15 mouse cellular contexts compared by ENCODE assay signal in the genomic region with DNA sequence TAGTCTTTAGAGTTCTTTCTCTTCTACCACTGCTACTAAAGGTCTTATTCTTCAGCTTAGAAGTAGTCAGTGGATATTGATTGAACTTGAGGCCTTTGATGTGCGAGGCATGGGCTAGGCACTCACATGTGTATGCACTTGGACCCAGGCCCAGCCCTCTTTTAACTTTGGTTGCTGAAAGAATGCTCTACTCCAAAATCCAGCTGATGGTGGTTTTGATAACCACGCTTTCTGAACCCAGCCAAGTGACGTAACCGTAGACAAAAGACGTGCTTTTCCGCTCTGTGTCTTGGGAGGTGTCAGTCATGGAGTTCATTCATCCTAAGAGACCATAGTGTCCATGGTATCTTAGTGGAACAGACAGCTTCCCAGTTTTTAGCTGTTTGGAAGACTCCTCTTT. TPM values are rescaled to one million over a fixed set of nuclear protein-coding genes. Genes with fewer than 3 reads are reported as not detected.
DNase-seq lines count a peak whose midpoint lies in the region; ATAC-seq and TF ChIP-seq lines count a peak whose summit lies in the region.
"Had no signal": no experiment of that assay in that cellular context is flagged by ENCODE, and none has a peak within 500 bp of the region (broad histone marks: within the 10 kb centered on the region; RNA-seq: fewer than 3 reads in every experiment).

No protein-coding gene starts in this region.

- no peak overlapping the region for H3K4me2 ChIP-seq in limb, embryonic 15.5 days
- no peak overlapping the region for H3K4me2 ChIP-seq in liver, embryonic 11.5 days
- H3K4me2 ChIP-seq: liver, embryonic 12.5 days had no signal

- H3K27ac ChIP-seq in cerebellum, adult 2 months (ENCODE audit: insufficient read depth, low read length) = peak overlapping the region; percentile 4; the same call in 1 of the 2 replicates
- peak overlapping the region; percentile 80 for H3K27ac ChIP-seq in layer of hippocampus, adult 2 months
- H3K27ac ChIP-seq in limb, embryonic 15.5 days = 0 out of 2 replicates have a peak overlapping the region, but pooled peaks have one; percentile 33
- no peak overlapping the region for H3K27ac ChIP-seq in liver, embryonic 11.5 days (ENCODE audit: low read depth, low read length)

- H3K27me3 ChIP-seq in cerebellum, adult 2 months (ENCODE audit: control insufficient read depth, insufficient read depth, low read length) = no peaks in the 10 kb centered on the region
- H3K27me3 ChIP-seq in E14TG2a.4 (ENCODE audit: insufficient read depth, low read length) = no peaks in the 10 kb centered on the region
- no peaks in the 10 kb centered on the region for H3K27me3 ChIP-seq in limb, embryonic 15.5 days
- no peaks in the 10 kb centered on the region for H3K27me3 ChIP-seq in liver, embryonic 11.5 days (replicated peaks; ENCODE audit: control insufficient read depth, insufficient read depth, low read length)
- H3K27me3 ChIP-seq: liver, embryonic 12.5 days had no signal

- H3K4me3 ChIP-seq in cerebellum, adult 2 months (replicated peaks; ENCODE audit: insufficient read depth, low read depth, low read length) = no peak overlapping the region
- H3K4me3 ChIP-seq in layer of hippocampus, adult 2 months = no peak overlapping the region
- H3K4me3 ChIP-seq in E14TG2a.4 (replicated peaks; ENCODE audit: low read length) = 0 out of 2 replicates have a peak overlapping the region, but pooled peaks have one; percentile 80
- H3K4me3 ChIP-seq in limb, embryonic 15.5 days = no peak overlapping the region
- H3K4me3 ChIP-seq in liver, embryonic 11.5 days (ENCODE audit: low read depth, low read length) = no peak overlapping the region
- H3K4me3 ChIP-seq: liver, embryonic 12.5 days had no signal

- no peak for TF ChIP-seq POLR2A in cerebellum, adult 2 months (IDR thresholded peaks at IDR 0.05; ENCODE audit: borderline replicate concordance, insufficient read depth, low read length)

- no peak for DNase-seq in cerebellum, adult 2 months
- DNase-seq in cerebellum, adult 8-10 months = no peak
- DNase-seq in layer of hippocampus, adult 2 months (ENCODE audit: low spot score in 2 of 2) = no peak
- DNase-seq in layer of hippocampus, postnatal 25 days (ENCODE audit: extremely low spot score in 1 of 2, low spot score in 1 of 2) = no peak
- no peak for DNase-seq in liver, embryonic 11.5 days (ENCODE audit: low spot score)
- DNase-seq in layer of hippocampus, adult 8-10 months (ENCODE audit: low spot score in 2 of 2) = no peak
- DNase-seq: adrenal gland, postnatal 25 days; gastrocnemius, postnatal 10 days; kidney, adult 8-10 months; right cerebral cortex, postnatal 14 days had no signal

- H3K36me3 ChIP-seq in E14TG2a.4 (ENCODE audit: insufficient read depth, low read length) = peaks cover 45% of the 10 kb centered on the region
- H3K36me3 ChIP-seq in limb, embryonic 15.5 days = no peaks in the 10 kb centered on the region
- H3K36me3 ChIP-seq in liver, embryonic 11.5 days (ENCODE audit: control insufficient read depth, insufficient read depth, low read length) = no peaks in the 10 kb centered on the region
- H3K36me3 ChIP-seq: liver, embryonic 12.5 days had no signal

- no peak for TF ChIP-seq CTCF in cerebellum, adult 2 months (IDR thresholded peaks at IDR 0.05; ENCODE audit: borderline replicate concordance, insufficient read depth, low read depth, low read length)
- no peak for TF ChIP-seq CTCF in layer of hippocampus, adult 2 months (conservative IDR thresholded peaks at IDR 0.05)
- TF ChIP-seq CTCF in E14TG2a.4 (conservative IDR thresholded peaks at IDR 0.05; ENCODE audit: low read length) = no peak

- no peaks in the 10 kb centered on the region for H3K9me3 ChIP-seq in E14TG2a.4 (ENCODE audit: low read length)
- H3K9me3 ChIP-seq in limb, embryonic 15.5 days = no peaks in the 10 kb centered on the region
- no peaks in the 10 kb centered on the region for H3K9me3 ChIP-seq in liver, embryonic 11.5 days (ENCODE audit: control insufficient read depth, low read length)
- H3K9me3 ChIP-seq: liver, embryonic 12.5 days had no signal

- WGBS in cerebellum, adult 2 months = 70% methylated on average over 6 of the region's 6 CpGs
- 43% methylated on average over 6 of the region's 6 CpGs for WGBS in limb, embryonic 15.5 days
- 72% methylated on average over 6 of the region's 6 CpGs for WGBS in liver, embryonic 11.5 days

- peaks cover 23% of the 10 kb centered on the region for H3K4me1 ChIP-seq in cerebellum, adult 2 months (ENCODE audit: control insufficient read depth, insufficient read depth, low read length)
- H3K4me1 ChIP-seq in E14TG2a.4 (replicated peaks; ENCODE audit: low read depth, low read length) = peaks cover 95% of the 10 kb centered on the region
- peaks cover 57% of the 10 kb centered on the region for H3K4me1 ChIP-seq in limb, embryonic 15.5 days
- peaks cover 51% of the 10 kb centered on the region for H3K4me1 ChIP-seq in liver, embryonic 11.5 days (replicated peaks; ENCODE audit: control insufficient read depth, insufficient read depth, low read length)

- ATAC-seq in limb, embryonic 15.5 days (ENCODE audit: insufficient number of reproducible peaks, low FRiP score, low TSS enrichment, low read depth) = no peak
- no peak for ATAC-seq in liver, embryonic 11.5 days (replicated peaks; ENCODE audit: low FRiP score)
- ATAC-seq: forebrain, embryonic 16.5 days; hindbrain, postnatal 0 days; liver, embryonic 12.5 days had no signal

- H3K9ac ChIP-seq in limb, embryonic 15.5 days = no peak overlapping the region
- H3K9ac ChIP-seq in liver, embryonic 11.5 days (ENCODE audit: low read depth, low read length) = no peak overlapping the region
- H3K9ac ChIP-seq: liver, embryonic 12.5 days had no signal

RNA-seq across cellular contexts. Expression of gene Spred2, which starts 57.9 kb away (rescaled TPM):
- 40.3 and 40.6 TPM in 2 replicates for polyA plus RNA-seq in cerebellum, adult 2 months (2012; rRNA removed)
- 10 to 100 TPM; 88.2 to 89.4 TPM for total RNA-seq in layer of hippocampus, adult 2 months (2021)
- 10 to 100 TPM; 86.4 to 97.1 TPM for total RNA-seq in layer of hippocampus, postnatal 25 days (2021)
- polyA plus RNA-seq in limb, embryonic 15.5 days (2015; fragmentation: Nextera tagmentation; extraction: Ambion mirVana) = 7.1 and 8.9 TPM in 2 replicates
- 4.8 and 5.0 TPM in 2 replicates for polyA plus RNA-seq in liver, embryonic 11.5 days (2014; fragmentation: Nextera tagmentation; extraction: Ambion mirVana)
- total RNA-seq in layer of hippocampus, adult 8-10 months (2022) = 10 to 100 TPM; 79.4 to 96.5 (median 88.6) TPM
